Mouse (Mus musculus) embryonic facial prominence, embryonic 10.5 days (tissue): ENCODE data around the gene Mcm3. TPM values are rescaled to one million over a fixed set of nuclear protein-coding genes. Genes with fewer than 3 reads are reported as not detected.

Experiments
- polyA plus RNA-seq: library from polyadenylated mRNA; unstranded; fragments of >200 nt; fragmentation: Nextera tagmentation; extraction: Ambion mirVana; gene quantifications from 2 replicates; pipeline ENCODE4 v1.2.1, GENCODE M21; 2016

Mcm3 gene
- polyA plus RNA-seq, 1 experiment from 2014 or later: 278 TPM

Other genes with a start within 250 kb of the Mcm3 start
- gene Pkhd1, start 202.2 kb downstream of the Mcm3 start, polyA plus RNA-seq: 0.01 TPM in 2 replicates
- not detected in 2 replicates for gene Il17a, start 89.4 kb downstream of the Mcm3 start, polyA plus RNA-seq
- 0.16 and 0.36 TPM in 2 replicates for gene Il17f, start 29.7 kb downstream of the Mcm3 start, polyA plus RNA-seq
- gene Paqr8, start 70.3 kb upstream of the Mcm3 start, polyA plus RNA-seq: 4.0 and 4.4 TPM in 2 replicates
- gene Efhc1, start 131.3 kb upstream of the Mcm3 start, polyA plus RNA-seq: 2.2 and 2.5 TPM in 2 replicates